Mouse (Mus musculus): Measurements from ENCODE around the gene Mycbpap. TPM values are rescaled to one million over a fixed set of nuclear protein-coding genes. Genes with fewer than 3 reads are reported as not detected.
A peak's percentile ranks its signal among the peaks of the same experiment; 100 is the strongest.

Mycbpap gene
- polyA plus RNA-seq, 1 experiment from 2014 or later: 2.2 TPM

GRCm38 (mm10) chr11:94548888-94549690 is 27.5 kb upstream of the Mycbpap start, which contains the start of gene Rsad1:
TSS of gene Rsad1 (minus strand) at chr11:94549255.
- 5% methylated on average over 48 of the region's 49 CpGs for WGBS
- no peaks in the 10 kb centered on the region for H3K9me3 ChIP-seq (replicated peaks)
- H3K27ac ChIP-seq: peak within 1 kb of the TSS; percentile 82
- ATAC-seq: peak; percentile 92
- peak within 1 kb of the TSS; percentile 71 for H3K9ac ChIP-seq
- no peaks in the 10 kb centered on the region for H3K27me3 ChIP-seq
- no peaks in the 10 kb centered on the region for H3K36me3 ChIP-seq (ENCODE audit: poor library complexity, severe bottlenecking)
- peaks cover 16% of the 10 kb centered on the region for H3K4me1 ChIP-seq
- peak within 1 kb of the TSS; percentile 85 for H3K4me2 ChIP-seq
- peak within 1 kb of the TSS; percentile 64 for H3K4me3 ChIP-seq

GRCm38 (mm10) chr11:94548041-94548784 is 26.7 kb upstream of the Mycbpap start:
- WGBS: 16% methylated on average over 24 of the region's 24 CpGs

GRCm38 (mm10) chr11:94547271-94547670 is 25.7 kb upstream of the Mycbpap start:
- 0 out of 2 replicates have a peak, but pooled peaks cover 8% of the 10 kb centered on the region for H3K36me3 ChIP-seq (ENCODE audit: poor library complexity, severe bottlenecking)
- H3K4me1 ChIP-seq: peaks cover 16% of the 10 kb centered on the region
- no peak overlapping the region for H3K27ac ChIP-seq
- H3K4me2 ChIP-seq: no peak overlapping the region
- H3K27me3 ChIP-seq: no peaks in the 10 kb centered on the region
- no peaks in the 10 kb centered on the region for H3K9me3 ChIP-seq (replicated peaks)
- no peak overlapping the region for H3K4me3 ChIP-seq
- 90% methylated on average over 6 of the region's 6 CpGs for WGBS
- ATAC-seq: no peak
- no peak overlapping the region for H3K9ac ChIP-seq

More at GRCm38 (mm10) chr11:94548041-94548784, 26.7 kb upstream of the Mycbpap start:
- no peaks in the 10 kb centered on the region for H3K9me3 ChIP-seq (replicated peaks)
- peaks cover 16% of the 10 kb centered on the region for H3K4me1 ChIP-seq
- no peaks in the 10 kb centered on the region for H3K27me3 ChIP-seq
- 0 out of 2 replicates have a peak, but pooled peaks cover 2% of the 10 kb centered on the region for H3K36me3 ChIP-seq (ENCODE audit: poor library complexity, severe bottlenecking)
- H3K4me3 ChIP-seq: peak overlapping the region; percentile 64
- peak overlapping the region; percentile 71 for H3K9ac ChIP-seq
- peak overlapping the region; percentile 82; the same call in 1 of the 2 replicates for H3K27ac ChIP-seq
- ATAC-seq: peak; percentile 19; the same call in 1 of the 2 replicates
- peak overlapping the region; percentile 85 for H3K4me2 ChIP-seq

- Histone ChIP-seq H3K4me1 (peaks cover 16% of the 10 kb centered on the region), H3K27ac (no peak overlapping the region), H3K4me3 (no peak overlapping the region), H3K36me3 (ENCODE audit: poor library complexity, severe bottlenecking) (0 out of 2 replicates have a peak, but pooled peaks cover 8% of the 10 kb centered on the region), H3K9ac (no peak overlapping the region), H3K27me3 (no peaks in the 10 kb centered on the region), H3K9me3 (replicated peaks) (no peaks in the 10 kb centered on the region), H3K4me2 (no peak overlapping the region)
- WGBS: 94% methylated on average over 5 of the region's 5 CpGs
- ATAC-seq: no peak
Observed at GRCm38 (mm10) chr11:94546381-94546780, 24.8 kb upstream of the Mycbpap start.

- Histone ChIP-seq H3K4me3 (no peak overlapping the region), H3K36me3 (ENCODE audit: poor library complexity, severe bottlenecking) (0 out of 2 replicates have a peak, but pooled peaks cover 8% of the 10 kb centered on the region), H3K4me1 (peaks cover 16% of the 10 kb centered on the region), H3K9ac (peak overlapping the region; percentile 34; the same call in 1 of the 2 replicates), H3K9me3 (replicated peaks) (no peaks in the 10 kb centered on the region), H3K27me3 (no peaks in the 10 kb centered on the region), H3K4me2 (peak overlapping the region; percentile 39), H3K27ac (no peak overlapping the region)
- WGBS: 49% methylated on average over 18 of the region's 18 CpGs
- ATAC-seq: no peak
Observed at GRCm38 (mm10) chr11:94544422-94544821, 22.9 kb upstream of the Mycbpap start.

- Histone ChIP-seq H3K27me3 (no peaks in the 10 kb centered on the region), H3K9me3 (replicated peaks) (no peaks in the 10 kb centered on the region), H3K4me3 (no peak overlapping the region), H3K4me1 (peaks cover 16% of the 10 kb centered on the region), H3K36me3 (ENCODE audit: poor library complexity, severe bottlenecking) (0 out of 2 replicates have a peak, but pooled peaks cover 8% of the 10 kb centered on the region), H3K27ac (no peak overlapping the region), H3K9ac (no peak overlapping the region), H3K4me2 (peak overlapping the region; percentile 39; the same call in 1 of the 2 replicates)
- 29% methylated on average over 9 of the region's 9 CpGs for WGBS
- no peak for ATAC-seq
Observed at GRCm38 (mm10) chr11:94543932-94544331, 22.4 kb upstream of the Mycbpap start.

- 87% methylated on average over 12 of the region's 12 CpGs for WGBS
- ATAC-seq: no peak
- Histone ChIP-seq H3K27ac (no peak overlapping the region), H3K4me2 (no peak overlapping the region), H3K27me3 (no peaks in the 10 kb centered on the region), H3K36me3 (ENCODE audit: poor library complexity, severe bottlenecking) (0 out of 2 replicates have a peak, but pooled peaks cover 8% of the 10 kb centered on the region), H3K9me3 (replicated peaks) (no peaks in the 10 kb centered on the region), H3K4me3 (no peak overlapping the region), H3K4me1 (peaks cover 12% of the 10 kb centered on the region), H3K9ac (no peak overlapping the region)
Observed at GRCm38 (mm10) chr11:94543344-94543743, 21.8 kb upstream of the Mycbpap start.

- Histone ChIP-seq H3K4me1 (peaks cover 7% of the 10 kb centered on the region; the same call in 1 of the 2 replicates), H3K9me3 (replicated peaks) (no peaks in the 10 kb centered on the region), H3K4me3 (no peak overlapping the region), H3K27me3 (no peaks in the 10 kb centered on the region), H3K9ac (no peak overlapping the region), H3K36me3 (ENCODE audit: poor library complexity, severe bottlenecking) (0 out of 2 replicates have a peak, but pooled peaks cover 8% of the 10 kb centered on the region), H3K4me2 (no peak overlapping the region), H3K27ac (no peak overlapping the region)
- WGBS: 83% methylated on average over 4 of the region's 4 CpGs
- ATAC-seq: no peak
Observed at GRCm38 (mm10) chr11:94542400-94542799, 20.9 kb upstream of the Mycbpap start.

- 84% methylated on average over 7 of the region's 7 CpGs for WGBS
- ATAC-seq: no peak
- H3K9ac ChIP-seq: no peak overlapping the region
- H3K4me3 ChIP-seq: no peak overlapping the region
- H3K27ac ChIP-seq: no peak overlapping the region
- H3K27me3 ChIP-seq: no peaks in the 10 kb centered on the region
- H3K4me1 ChIP-seq: peaks cover 6% of the 10 kb centered on the region; the same call in 1 of the 2 replicates
- H3K36me3 ChIP-seq (ENCODE audit: poor library complexity, severe bottlenecking): 0 out of 2 replicates have a peak, but pooled peaks cover 8% of the 10 kb centered on the region
- no peak overlapping the region for H3K4me2 ChIP-seq
- H3K9me3 ChIP-seq (replicated peaks): no peaks in the 10 kb centered on the region
Observed at GRCm38 (mm10) chr11:94539761-94540160, 18.2 kb upstream of the Mycbpap start.

- no peak overlapping the region for H3K4me2 ChIP-seq
- H3K4me3 ChIP-seq: no peak overlapping the region
- H3K27me3 ChIP-seq: no peaks in the 10 kb centered on the region
- H3K9me3 ChIP-seq (replicated peaks): no peaks in the 10 kb centered on the region
- H3K36me3 ChIP-seq (ENCODE audit: poor library complexity, severe bottlenecking): 0 out of 2 replicates have a peak, but pooled peaks cover 8% of the 10 kb centered on the region
- ATAC-seq: no peak
- no peak overlapping the region for H3K9ac ChIP-seq
- no peaks in the 10 kb centered on the region for H3K4me1 ChIP-seq
- no peak overlapping the region for H3K27ac ChIP-seq
- 70% methylated on average over 8 of the region's 8 CpGs for WGBS
Observed at GRCm38 (mm10) chr11:94538733-94539292, 17.3 kb upstream of the Mycbpap start.

- Histone ChIP-seq H3K4me3 (no peak overlapping the region), H3K36me3 (ENCODE audit: poor library complexity, severe bottlenecking) (no peaks in the 10 kb centered on the region), H3K27me3 (no peaks in the 10 kb centered on the region), H3K4me2 (no peak overlapping the region), H3K9ac (no peak overlapping the region), H3K9me3 (replicated peaks) (no peaks in the 10 kb centered on the region), H3K27ac (no peak overlapping the region), H3K4me1 (no peaks in the 10 kb centered on the region)
- no peak for ATAC-seq
- 82% methylated on average over 8 of the region's 8 CpGs for WGBS
Observed at GRCm38 (mm10) chr11:94533171-94533570, 11.6 kb upstream of the Mycbpap start.
